Mouse (Mus musculus) forebrain, embryonic 15.5 days (tissue): ENCODE data around the gene Gm12394. TPM values are rescaled to one million over a fixed set of nuclear protein-coding genes. Genes with fewer than 3 reads are reported as not detected.
A peak's percentile ranks its signal among the peaks of the same experiment; 100 is the strongest.
"Not testable (repeated sequence)": the region's sequence is repeated elsewhere in the genome, so short reads cannot be mapped to it uniquely, and the experiment has no call there.

Source experiments
- ATAC-seq: fragments of 200-750 bp; cut with Nextera tagmentation; replicated peaks from 2 replicates; pipeline ENCODE4 v1.8.0; 2017; ENCODE audit warnings: mild to moderate bottlenecking, moderate TSS enrichment, moderate library complexity
- H3K27ac ChIP-seq: fragments of 300-500 bp; sonication (generic); replicated peaks from 2 replicates; pipeline ENCODE4 v1.5.1; 2015; ENCODE audit warnings: mild to moderate bottlenecking, inconsistent platforms
- H3K27me3 ChIP-seq: fragments of 300-500 bp; sonication (generic); 2 replicates; pipeline ENCODE4 v1.6.1; 2015; ENCODE audit warnings: inconsistent platforms
- H3K36me3 ChIP-seq: fragments of 300-500 bp; sonication (generic); 2 replicates; pipeline ENCODE4 v1.6.1; 2015; ENCODE audit warnings: mild to moderate bottlenecking, inconsistent platforms
- H3K4me1 ChIP-seq: fragments of 300-500 bp; sonication (generic); 2 replicates; pipeline ENCODE4 v1.6.1; 2015; ENCODE audit warnings: inconsistent platforms
- H3K4me2 ChIP-seq: fragments of 300-500 bp; sonication (generic); replicated peaks from 2 replicates; pipeline ENCODE4 v1.6.1; 2015; ENCODE audit warnings: mild to moderate bottlenecking, inconsistent platforms
- H3K4me3 ChIP-seq: fragments of 300-500 bp; sonication (generic); 2 replicates; pipeline ENCODE4 v1.5.1; 2015; ENCODE audit warnings: mild to moderate bottlenecking, inconsistent platforms
- H3K9ac ChIP-seq: fragments of 300-500 bp; sonication (generic); replicated peaks from 2 replicates; pipeline ENCODE4 v1.6.1; 2015; ENCODE audit warnings: mild to moderate bottlenecking, inconsistent platforms
- H3K9me3 ChIP-seq: fragments of 300-500 bp; sonication (generic); 2 replicates; pipeline ENCODE4 v1.6.1; 2016; ENCODE audit warnings: inconsistent platforms
- WGBS: fragments of 180-500 bp; shearing (Covaris S2); methylation state at CpG from one replicate; pipeline ENCODE4 v1.1.7; 2015; ENCODE audit warnings: mixed read lengths; 5-methylcytosine and 5-hydroxymethylcytosine counted together
- polyA plus RNA-seq: library from polyadenylated mRNA; unstranded; fragments of >200 nt; fragmentation: Nextera tagmentation; extraction: Ambion mirVana; gene quantifications from 2 replicates; pipeline ENCODE4 v1.2.1, GENCODE M21; 2015

The Gm12394 gene
- polyA plus RNA-seq, 1 experiment from 2014 or later = 0.41 TPM

- ATAC-seq = no peak
- H3K9me3 ChIP-seq = no peaks in the 10 kb centered on the region
- H3K4me2 ChIP-seq = no peak overlapping the region
- WGBS = 82% methylated on average over 16 of the region's 16 CpGs
- H3K4me3 ChIP-seq = no peak overlapping the region
- no peak overlapping the region for H3K9ac ChIP-seq
- H3K36me3 ChIP-seq = no peaks in the 10 kb centered on the region
- H3K4me1 ChIP-seq = no peaks in the 10 kb centered on the region
- no peaks in the 10 kb centered on the region for H3K27me3 ChIP-seq
- no peak overlapping the region for H3K27ac ChIP-seq
Observed at GRCm38 (mm10) chr4:42879829-42880676, 23.5 kb upstream of the Gm12394 start.

DNA sequence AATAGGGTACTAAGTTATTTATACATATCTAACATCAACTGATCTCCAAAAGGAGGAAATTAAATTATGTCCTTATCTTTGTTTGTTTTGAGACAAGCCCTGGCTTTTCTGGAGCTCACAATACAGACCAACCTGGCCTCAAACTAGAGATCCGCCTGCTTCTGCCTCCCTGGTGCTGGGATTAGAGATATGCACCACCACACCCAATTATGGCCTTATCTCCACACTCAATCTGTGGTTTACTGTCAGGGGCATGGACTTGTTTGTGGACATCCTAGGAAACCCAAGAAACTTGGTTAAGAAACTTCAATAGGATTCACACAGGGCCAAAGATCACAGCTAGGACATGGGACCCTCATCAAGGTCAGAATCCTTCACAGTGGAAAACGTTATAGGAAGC, 21.1 kb upstream of the Gm12394 start:
- Histone ChIP-seq H3K4me1 (no peaks in the 10 kb centered on the region), H3K4me3 (no peak overlapping the region), H3K9ac (no peak overlapping the region), H3K4me2 (no peak overlapping the region), H3K27me3 (no peaks in the 10 kb centered on the region), H3K27ac (no peak overlapping the region), H3K9me3 (no peaks in the 10 kb centered on the region), H3K36me3 (no peaks in the 10 kb centered on the region)
- 88% methylated on average over 2 of the region's 2 CpGs for WGBS
- ATAC-seq = no peak

- no peak overlapping the region for H3K9ac ChIP-seq
- no peaks in the 10 kb centered on the region for H3K9me3 ChIP-seq
- no peak overlapping the region for H3K4me3 ChIP-seq
- no peak overlapping the region for H3K4me2 ChIP-seq
- H3K36me3 ChIP-seq = no peaks in the 10 kb centered on the region
- no peak overlapping the region for H3K27ac ChIP-seq
- WGBS = 34% methylated on average over 5 of the region's 5 CpGs
- no peaks in the 10 kb centered on the region for H3K27me3 ChIP-seq
- H3K4me1 ChIP-seq = no peaks in the 10 kb centered on the region
- ATAC-seq = peak; percentile 95
Observed at GRCm38 (mm10) chr4:42876586-42877291, 20.2 kb upstream of the Gm12394 start.

DNA sequence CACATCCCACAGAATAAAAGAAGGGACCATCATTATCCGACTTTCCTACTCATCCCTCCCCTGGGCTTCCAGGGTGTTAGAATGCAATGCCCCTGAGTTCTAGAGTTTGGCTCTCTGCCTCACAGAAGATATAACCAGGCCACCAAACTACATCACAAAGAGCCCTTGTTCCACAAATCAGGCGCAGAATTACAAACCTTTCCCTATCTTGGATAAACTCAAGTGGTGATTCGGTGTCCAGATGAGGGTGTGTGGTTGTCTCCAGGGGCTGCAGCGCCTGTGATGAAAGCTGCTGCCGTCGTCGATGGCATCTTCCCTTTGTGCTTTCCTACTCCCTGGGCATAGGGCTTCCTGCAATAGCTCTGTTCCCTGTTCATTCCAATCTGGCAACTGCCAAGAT, 17.6 kb upstream of the Gm12394 start, which contains the start of gene Fam205c:
TSS of gene Fam205c (minus strand) at position 101 of the 400 bp plus-strand sequence.
- Histone ChIP-seq H3K9ac (no peak within 1 kb of the TSS), H3K9me3 (no peaks in the 10 kb centered on the region), H3K4me2 (no peak within 1 kb of the TSS), H3K4me1 (no peaks in the 10 kb centered on the region), H3K36me3 (no peaks in the 10 kb centered on the region), H3K4me3 (no peak within 1 kb of the TSS), H3K27me3 (no peaks in the 10 kb centered on the region), H3K27ac (no peak within 1 kb of the TSS)
- no peak for ATAC-seq
- 87% methylated on average over 7 of the region's 7 CpGs for WGBS

DNA sequence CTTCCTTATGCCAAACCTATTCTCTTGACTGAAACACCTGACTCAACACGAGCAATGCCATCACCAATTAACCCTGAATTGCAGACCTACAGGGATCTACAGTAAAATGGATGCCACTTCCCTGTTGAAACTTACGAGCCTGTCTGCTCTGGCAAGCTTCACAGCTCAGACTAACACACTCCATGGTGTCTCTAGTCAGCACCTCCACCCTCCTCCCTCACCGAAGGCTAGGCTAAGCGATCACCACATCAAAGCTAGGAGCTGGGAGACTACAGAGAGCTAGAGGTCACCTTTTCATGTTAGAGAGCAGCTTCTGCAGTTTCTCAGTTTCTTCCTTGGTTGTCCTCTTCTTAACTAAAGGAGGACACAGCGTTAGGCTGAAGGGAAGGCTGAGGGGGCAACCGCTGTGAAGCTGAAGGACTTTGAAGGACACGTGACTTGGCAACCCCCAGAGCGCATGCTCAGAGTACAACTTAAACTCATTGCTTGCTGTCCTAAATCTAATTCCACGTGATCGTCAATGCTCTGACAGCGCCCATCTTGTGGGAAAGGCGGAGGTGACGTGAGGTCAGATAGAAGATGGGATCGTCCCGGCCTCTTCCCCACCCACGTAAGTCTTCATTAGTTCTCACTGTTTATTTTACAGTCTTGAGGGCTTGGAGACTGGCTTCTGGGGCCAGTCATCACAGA, 16.3 kb upstream of the Gm12394 start:
- no peak for ATAC-seq
- Histone ChIP-seq H3K4me2 (no peak overlapping the region), H3K9ac (no peak overlapping the region), H3K36me3 (no peaks in the 10 kb centered on the region), H3K27ac (no peak overlapping the region), H3K4me1 (no peaks in the 10 kb centered on the region), H3K9me3 (no peaks in the 10 kb centered on the region), H3K27me3 (no peaks in the 10 kb centered on the region), H3K4me3 (no peak overlapping the region)
- WGBS = 91% methylated on average over 16 of the region's 16 CpGs

GRCm38 (mm10) chr4:42872151-42872550, 15.6 kb upstream of the Gm12394 start:
- Histone ChIP-seq H3K27ac (no peak overlapping the region), H3K9me3 (no peaks in the 10 kb centered on the region), H3K4me3 (no peak overlapping the region), H3K9ac (no peak overlapping the region), H3K4me2 (no peak overlapping the region), H3K4me1 (no peaks in the 10 kb centered on the region), H3K27me3 (no peaks in the 10 kb centered on the region), H3K36me3 (no peaks in the 10 kb centered on the region)
- no peak for ATAC-seq
- 95% methylated on average over 7 of the region's 7 CpGs for WGBS

GRCm38 (mm10) chr4:42870748-42871147, 14.2 kb upstream of the Gm12394 start:
- H3K4me1 ChIP-seq = no peaks in the 10 kb centered on the region
- no peaks in the 10 kb centered on the region for H3K9me3 ChIP-seq
- H3K27ac ChIP-seq = no peak overlapping the region
- H3K27me3 ChIP-seq = no peaks in the 10 kb centered on the region
- no peak overlapping the region for H3K9ac ChIP-seq
- ATAC-seq = no peak
- no peaks in the 10 kb centered on the region for H3K36me3 ChIP-seq
- WGBS = 87% methylated on average over 5 of the region's 5 CpGs
- H3K4me2 ChIP-seq = no peak overlapping the region
- H3K4me3 ChIP-seq = no peak overlapping the region

- no peaks in the 10 kb centered on the region for H3K36me3 ChIP-seq
- no peaks in the 10 kb centered on the region for H3K9me3 ChIP-seq
- H3K27ac ChIP-seq = no peak overlapping the region
- H3K9ac ChIP-seq = no peak overlapping the region
- H3K4me3 ChIP-seq = no peak overlapping the region
- no peaks in the 10 kb centered on the region for H3K4me1 ChIP-seq
- WGBS = 92% methylated on average over 5 of the region's 5 CpGs
- ATAC-seq = no peak
- no peak overlapping the region for H3K4me2 ChIP-seq
- H3K27me3 ChIP-seq = no peaks in the 10 kb centered on the region
Observed at GRCm38 (mm10) chr4:42868193-42868592, 11.6 kb upstream of the Gm12394 start.

- H3K9me3 ChIP-seq = no peaks in the 10 kb centered on the region
- no peaks in the 10 kb centered on the region for H3K36me3 ChIP-seq
- ATAC-seq = no peak
- no peak overlapping the region for H3K27ac ChIP-seq
- H3K4me2 ChIP-seq = no peak overlapping the region
- no peak overlapping the region for H3K4me3 ChIP-seq
- WGBS = 70% methylated on average over 3 of the region's 3 CpGs
- H3K9ac ChIP-seq = no peak overlapping the region
- H3K27me3 ChIP-seq = no peaks in the 10 kb centered on the region
- H3K4me1 ChIP-seq = no peaks in the 10 kb centered on the region
Observed at GRCm38 (mm10) chr4:42867390-42867789, 10.8 kb upstream of the Gm12394 start.

- ATAC-seq, H3K27me3 ChIP-seq, H3K9ac ChIP-seq, H3K4me1 ChIP-seq, H3K27ac ChIP-seq, H3K9me3 ChIP-seq, H3K4me3 ChIP-seq, H3K36me3 ChIP-seq, H3K4me2 ChIP-seq: not testable (repeated sequence)
- 85% methylated on average over 5 of the region's 5 CpGs for WGBS
Observed at GRCm38 (mm10) chr4:42863487-42863886, 6.9 kb upstream of the Gm12394 start.

DNA sequence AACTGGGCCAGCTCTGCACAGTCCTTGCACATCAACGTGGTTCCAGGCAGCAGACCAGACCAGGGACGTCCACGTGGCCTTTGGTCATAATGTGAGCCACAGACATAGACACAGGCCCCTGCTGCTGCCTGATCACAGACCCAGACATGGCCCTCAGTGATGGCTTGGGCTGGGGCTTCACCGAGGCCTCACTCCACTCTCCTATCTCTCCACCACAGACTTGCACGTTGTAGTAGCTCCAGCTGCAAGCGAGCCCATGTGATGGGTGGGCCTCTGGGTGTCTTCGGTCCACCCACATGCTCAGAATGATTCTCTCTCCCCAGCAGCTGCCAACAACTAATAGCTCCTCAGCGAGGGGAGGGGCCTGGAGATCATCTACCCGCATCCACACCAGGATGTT, 3.9 kb upstream of the Gm12394 start:
- H3K4me3 ChIP-seq, ATAC-seq, H3K4me1 ChIP-seq, H3K27me3 ChIP-seq, H3K9me3 ChIP-seq, H3K36me3 ChIP-seq, H3K9ac ChIP-seq, H3K4me2 ChIP-seq, H3K27ac ChIP-seq: not testable (repeated sequence)
- WGBS = 85% methylated on average over 9 of the region's 9 CpGs

DNA sequence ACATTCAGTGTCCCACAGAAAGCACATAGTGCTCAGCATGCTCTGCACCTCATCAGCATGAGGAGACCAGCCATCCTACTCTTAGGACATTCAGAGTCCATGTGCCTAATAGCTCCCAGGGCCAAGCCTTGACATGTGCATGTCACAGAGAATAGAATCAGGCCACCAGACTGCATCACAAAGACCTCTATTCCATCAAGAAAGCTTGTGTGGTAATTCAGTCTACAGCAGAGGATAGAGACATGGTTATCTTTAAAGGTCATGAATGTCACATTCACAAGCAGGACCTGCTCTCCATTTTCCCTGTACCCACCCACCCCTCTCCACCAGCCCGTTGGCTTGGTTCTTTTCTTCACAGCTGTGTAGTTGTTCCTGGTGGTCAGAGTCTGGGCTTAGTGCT, 2.8 kb downstream of the Gm12394 start, which contains the start of gene Fam205a1:
TSS of gene Fam205a1 (minus strand) at position 101 of the 400 bp plus-strand sequence.
- not testable (repeated sequence) for H3K4me2 ChIP-seq, H3K36me3 ChIP-seq, H3K27ac ChIP-seq, H3K4me1 ChIP-seq, H3K9ac ChIP-seq, H3K27me3 ChIP-seq, ATAC-seq, H3K4me3 ChIP-seq, H3K9me3 ChIP-seq
- WGBS = 94% methylated on average over 1 of the region's 1 CpGs
